Mouse (Mus musculus): ENCODE measurements around the gene Gins2. TPM values are rescaled to one million over a fixed set of nuclear protein-coding genes. Genes with fewer than 3 reads are reported as not detected.

Gene Gins2
- total RNA-seq (2014; rRNA removed) = 5.8 and 18.1 TPM in 2 replicates
- polyA plus RNA-seq (2015; fragmentation: Nextera tagmentation; extraction: Ambion mirVana) = 8.4 and 11.3 TPM in 2 replicates

- Histone ChIP-seq H3K4me3 (ENCODE audit: low read depth, low read length) (peak within 1 kb of the TSS; percentile 51), H3K27me3 (ENCODE audit: insufficient read depth, low read length) (no peaks in the 10 kb centered on the region), H3K4me1 (ENCODE audit: insufficient read depth, low read length) (peaks cover 4% of the 10 kb centered on the region; the same call in 1 of the 2 replicates), H3K9ac (replicated peaks; ENCODE audit: low read length, poor library complexity, severe bottlenecking) (peak within 1 kb of the TSS; percentile 52), H3K9me3 (ENCODE audit: low read length) (no peaks in the 10 kb centered on the region), H3K4me2 (ENCODE audit: low read depth, low read length, poor library complexity, severe bottlenecking) (peak within 1 kb of the TSS; percentile 98), H3K27ac (ENCODE audit: low read depth, low read length) (peak within 1 kb of the TSS; percentile 21), H3K36me3 (ENCODE audit: insufficient read depth, low read length) (no peaks in the 10 kb centered on the region)
- WGBS = under 1% methylated on average over 64 of the region's 67 CpGs
- DNase-seq (ENCODE audit: low spot score) = peak; percentile 100
- peak; percentile 25 for TF ChIP-seq CTCF (IDR thresholded peaks at IDR 0.05)
- ATAC-seq (ENCODE audit: low FRiP score) = peak; percentile 99
Measured at GRCm38 (mm10) chr8:120588908-120589771, at the start of gene Gins2. Gene Gins2, minus strand, starts transcription at chr8:120589304.

- H3K9me3 ChIP-seq (ENCODE audit: low read length) = no peaks in the 10 kb centered on the region
- ATAC-seq (ENCODE audit: low FRiP score) (peak; percentile 45), DNase-seq (ENCODE audit: low spot score) (peak; percentile 26)
- H3K9ac ChIP-seq (replicated peaks; ENCODE audit: low read length, poor library complexity, severe bottlenecking) = peak overlapping the region; percentile 85
- H3K27ac ChIP-seq (ENCODE audit: low read depth, low read length) = no peak overlapping the region; the same call in 1 of the 2 replicates
- no peaks in the 10 kb centered on the region for H3K36me3 ChIP-seq (ENCODE audit: insufficient read depth, low read length)
- no peaks in the 10 kb centered on the region for H3K27me3 ChIP-seq (ENCODE audit: insufficient read depth, low read length)
- WGBS = under 1% methylated on average over 25 of the region's 42 CpGs
- H3K4me2 ChIP-seq (ENCODE audit: low read depth, low read length, poor library complexity, severe bottlenecking) = peak overlapping the region; percentile 96
- 0 out of 2 replicates have a peak, but pooled peaks cover 3% of the 10 kb centered on the region for H3K4me1 ChIP-seq (ENCODE audit: insufficient read depth, low read length)
- H3K4me3 ChIP-seq (ENCODE audit: low read depth, low read length) = peak overlapping the region; percentile 71
- no peak for TF ChIP-seq CTCF (IDR thresholded peaks at IDR 0.05)
Measured at GRCm38 (mm10) chr8:120634329-120634839, 45.3 kb upstream of the Gins2 start.

DNA sequence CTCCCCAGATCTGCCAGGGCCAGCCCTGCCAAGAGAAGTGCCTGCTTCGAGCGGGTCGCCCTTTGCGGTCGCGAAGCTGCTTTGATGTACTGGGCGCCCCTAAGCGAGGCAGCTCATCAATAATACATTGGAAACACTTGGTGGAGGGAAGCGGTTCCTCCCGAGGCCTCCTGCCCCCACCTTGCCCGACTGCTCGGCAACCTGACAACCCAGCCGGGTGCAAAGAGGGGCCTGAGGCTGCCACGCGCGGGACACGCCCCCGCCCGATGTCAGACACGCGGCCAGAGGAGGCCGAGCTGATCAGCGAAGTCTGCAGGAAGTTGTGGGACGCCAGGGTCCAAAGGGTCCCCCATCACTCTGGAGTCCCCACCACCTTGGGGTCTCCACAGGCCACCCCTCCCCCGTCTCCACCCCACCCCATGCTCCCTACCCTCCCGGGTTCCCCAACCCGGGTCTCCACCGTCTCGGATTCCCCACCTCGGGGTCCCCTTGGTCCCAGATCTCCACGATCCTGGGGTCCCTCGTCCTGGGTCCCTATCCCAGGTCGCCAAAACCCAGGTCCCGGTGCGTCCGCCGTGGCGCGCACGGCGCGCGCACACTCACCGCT is 44.7 kb upstream of the Gins2 start:
- H3K4me1 ChIP-seq (ENCODE audit: insufficient read depth, low read length) = 0 out of 2 replicates have a peak, but pooled peaks cover 3% of the 10 kb centered on the region
- no peaks in the 10 kb centered on the region for H3K27me3 ChIP-seq (ENCODE audit: insufficient read depth, low read length)
- under 1% methylated on average over 42 of the region's 44 CpGs for WGBS
- no peak for TF ChIP-seq CTCF (IDR thresholded peaks at IDR 0.05)
- peak overlapping the region; percentile 71 for H3K4me3 ChIP-seq (ENCODE audit: low read depth, low read length)
- H3K9ac ChIP-seq (replicated peaks; ENCODE audit: low read length, poor library complexity, severe bottlenecking) = peak overlapping the region; percentile 85
- no peaks in the 10 kb centered on the region for H3K9me3 ChIP-seq (ENCODE audit: low read length)
- peak; percentile 57 for ATAC-seq (ENCODE audit: low FRiP score)
- no peaks in the 10 kb centered on the region for H3K36me3 ChIP-seq (ENCODE audit: insufficient read depth, low read length)
- H3K27ac ChIP-seq (ENCODE audit: low read depth, low read length) = no peak overlapping the region; the same call in 1 of the 2 replicates
- peak overlapping the region; percentile 96 for H3K4me2 ChIP-seq (ENCODE audit: low read depth, low read length, poor library complexity, severe bottlenecking)
- peak; percentile 27 for DNase-seq (ENCODE audit: low spot score)

GRCm38 (mm10) chr8:120632969-120633664 is 44.0 kb upstream of the Gins2 start:
- H3K9ac ChIP-seq (replicated peaks; ENCODE audit: low read length, poor library complexity, severe bottlenecking) = peak overlapping the region; percentile 85
- H3K27me3 ChIP-seq (ENCODE audit: insufficient read depth, low read length) = no peaks in the 10 kb centered on the region
- H3K36me3 ChIP-seq (ENCODE audit: insufficient read depth, low read length) = no peaks in the 10 kb centered on the region
- no peak for TF ChIP-seq CTCF (IDR thresholded peaks at IDR 0.05)
- H3K27ac ChIP-seq (ENCODE audit: low read depth, low read length) = no peak overlapping the region
- ATAC-seq (ENCODE audit: low FRiP score) = no peak
- no peaks in the 10 kb centered on the region for H3K9me3 ChIP-seq (ENCODE audit: low read length)
- H3K4me3 ChIP-seq (ENCODE audit: low read depth, low read length) = peak overlapping the region; percentile 71
- H3K4me1 ChIP-seq (ENCODE audit: insufficient read depth, low read length) = 0 out of 2 replicates have a peak, but pooled peaks cover 3% of the 10 kb centered on the region
- no peak for DNase-seq (ENCODE audit: low spot score)
- 17% methylated on average over 17 of the region's 17 CpGs for WGBS
- H3K4me2 ChIP-seq (ENCODE audit: low read depth, low read length, poor library complexity, severe bottlenecking) = peak overlapping the region; percentile 96

GRCm38 (mm10) chr8:120631441-120632375 is 42.6 kb upstream of the Gins2 start:
- WGBS = 77% methylated on average over 21 of the region's 21 CpGs
- Histone ChIP-seq H3K9me3 (ENCODE audit: low read length) (no peaks in the 10 kb centered on the region), H3K4me2 (ENCODE audit: low read depth, low read length, poor library complexity, severe bottlenecking) (no peak overlapping the region), H3K36me3 (ENCODE audit: insufficient read depth, low read length) (no peaks in the 10 kb centered on the region), H3K4me3 (ENCODE audit: low read depth, low read length) (no peak overlapping the region), H3K4me1 (ENCODE audit: insufficient read depth, low read length) (0 out of 2 replicates have a peak, but pooled peaks cover 3% of the 10 kb centered on the region), H3K27ac (ENCODE audit: low read depth, low read length) (no peak overlapping the region), H3K27me3 (ENCODE audit: insufficient read depth, low read length) (no peaks in the 10 kb centered on the region), H3K9ac (replicated peaks; ENCODE audit: low read length, poor library complexity, severe bottlenecking) (no peak overlapping the region)
- no peak for ATAC-seq (ENCODE audit: low FRiP score)
- TF ChIP-seq CTCF (IDR thresholded peaks at IDR 0.05) = no peak
- peak; percentile 30 for DNase-seq (ENCODE audit: low spot score)

Measured in midbrain, postnatal 0 days (tissue).